Mouse (Mus musculus): ENCODE results near the gene Slc35e1. TPM values are rescaled to one million over a fixed set of nuclear protein-coding genes. Genes with fewer than 3 reads are reported as not detected.

The Slc35e1 gene
- 16.4 and 21.2 TPM in 2 replicates for polyA plus RNA-seq (2016; fragmentation: Nextera tagmentation; extraction: Ambion mirVana)

GRCm38 (mm10) chr8:72491680-72492621 is at the start of gene Slc35e1:
Slc35e1 (minus strand) TSS chr8:72492614.
- WGBS, result under 1% methylated on average over 79 of the region's 98 CpGs
- peaks cover 49% of the 10 kb centered on the region for H3K36me3 ChIP-seq (replicated peaks)
- no peaks in the 10 kb centered on the region for H3K27me3 ChIP-seq
- peak within 1 kb of the TSS; percentile 68 for H3K27ac ChIP-seq
- H3K4me2 ChIP-seq, result peak within 1 kb of the TSS; percentile 89
- H3K4me1 ChIP-seq, result peaks cover 32% of the 10 kb centered on the region
- ATAC-seq (ENCODE audit: low FRiP score), result peak; percentile 67
- H3K9me3 ChIP-seq, result no peaks in the 10 kb centered on the region
- H3K9ac ChIP-seq, result peak within 1 kb of the TSS; percentile 85
- peak within 1 kb of the TSS; percentile 92 for H3K4me3 ChIP-seq (replicated peaks)

- H3K27me3 ChIP-seq, result no peaks in the 10 kb centered on the region
- H3K4me1 ChIP-seq, result no peaks in the 10 kb centered on the region
- H3K4me2 ChIP-seq, result no peak overlapping the region
- no peak overlapping the region for H3K4me3 ChIP-seq (replicated peaks)
- no peak for ATAC-seq (ENCODE audit: low FRiP score)
- peaks cover 9% of the 10 kb centered on the region for H3K36me3 ChIP-seq (replicated peaks)
- no peak overlapping the region for H3K27ac ChIP-seq
- no peaks in the 10 kb centered on the region for H3K9me3 ChIP-seq
- no peak overlapping the region for H3K9ac ChIP-seq
Observed at GRCm38 (mm10) chr8:72539234-72539633, 46.8 kb upstream of the Slc35e1 start.

GRCm38 (mm10) chr8:72534888-72535287 is 42.5 kb upstream of the Slc35e1 start:
- H3K9ac ChIP-seq, result no peak overlapping the region
- H3K27ac ChIP-seq, result no peak overlapping the region
- H3K27me3 ChIP-seq, result no peaks in the 10 kb centered on the region
- ATAC-seq (ENCODE audit: low FRiP score), result no peak
- H3K4me3 ChIP-seq (replicated peaks), result no peak overlapping the region
- WGBS, result 93% methylated on average over 3 of the region's 3 CpGs
- H3K36me3 ChIP-seq (replicated peaks), result no peaks in the 10 kb centered on the region; the same call in 1 of the 2 replicates
- no peaks in the 10 kb centered on the region for H3K9me3 ChIP-seq
- H3K4me2 ChIP-seq, result no peak overlapping the region
- H3K4me1 ChIP-seq, result no peaks in the 10 kb centered on the region

GRCm38 (mm10) chr8:72532103-72532502 is 39.7 kb upstream of the Slc35e1 start:
- Histone ChIP-seq H3K36me3 (replicated peaks) (no peaks in the 10 kb centered on the region; the same call in none of the 2 replicates), H3K4me1 (no peaks in the 10 kb centered on the region), H3K4me3 (replicated peaks) (no peak overlapping the region), H3K27ac (no peak overlapping the region), H3K9ac (no peak overlapping the region), H3K4me2 (no peak overlapping the region), H3K9me3 (no peaks in the 10 kb centered on the region), H3K27me3 (no peaks in the 10 kb centered on the region)
- WGBS, result 93% methylated on average over 1 of the region's 1 CpGs
- ATAC-seq (ENCODE audit: low FRiP score), result no peak

GRCm38 (mm10) chr8:72521888-72522287 is 29.5 kb upstream of the Slc35e1 start:
- H3K9me3 ChIP-seq, result no peaks in the 10 kb centered on the region
- peaks cover 5% of the 10 kb centered on the region; the same call in 1 of the 2 replicates for H3K36me3 ChIP-seq (replicated peaks)
- H3K27ac ChIP-seq, result no peak overlapping the region
- H3K9ac ChIP-seq, result no peak overlapping the region
- H3K4me2 ChIP-seq, result no peak overlapping the region
- H3K27me3 ChIP-seq, result no peaks in the 10 kb centered on the region
- ATAC-seq (ENCODE audit: low FRiP score), result no peak
- H3K4me1 ChIP-seq, result peaks cover 5% of the 10 kb centered on the region
- no peak overlapping the region for H3K4me3 ChIP-seq (replicated peaks)

GRCm38 (mm10) chr8:72517421-72517988 is 25.1 kb upstream of the Slc35e1 start:
- 71% methylated on average over 7 of the region's 7 CpGs for WGBS
- no peak overlapping the region for H3K4me2 ChIP-seq
- H3K27ac ChIP-seq, result no peak overlapping the region
- peaks cover 5% of the 10 kb centered on the region for H3K4me1 ChIP-seq
- H3K36me3 ChIP-seq (replicated peaks), result no peaks in the 10 kb centered on the region
- no peaks in the 10 kb centered on the region for H3K9me3 ChIP-seq
- H3K9ac ChIP-seq, result no peak overlapping the region
- ATAC-seq (ENCODE audit: low FRiP score), result no peak
- no peaks in the 10 kb centered on the region for H3K27me3 ChIP-seq
- no peak overlapping the region for H3K4me3 ChIP-seq (replicated peaks)

- H3K9me3 ChIP-seq, result no peaks in the 10 kb centered on the region
- H3K27ac ChIP-seq, result no peak overlapping the region
- H3K9ac ChIP-seq, result no peak overlapping the region
- no peaks in the 10 kb centered on the region for H3K36me3 ChIP-seq (replicated peaks)
- no peak overlapping the region for H3K4me3 ChIP-seq (replicated peaks)
- H3K4me1 ChIP-seq, result peaks cover 2% of the 10 kb centered on the region
- 86% methylated on average over 1 of the region's 1 CpGs for WGBS
- no peaks in the 10 kb centered on the region for H3K27me3 ChIP-seq
- H3K4me2 ChIP-seq, result no peak overlapping the region
- ATAC-seq (ENCODE audit: low FRiP score), result no peak
Observed at GRCm38 (mm10) chr8:72513158-72513557, 20.7 kb upstream of the Slc35e1 start.

GRCm38 (mm10) chr8:72512648-72513047 is 20.2 kb upstream of the Slc35e1 start:
- Histone ChIP-seq H3K4me3 (replicated peaks) (no peak overlapping the region), H3K9me3 (no peaks in the 10 kb centered on the region), H3K27ac (no peak overlapping the region), H3K4me1 (no peaks in the 10 kb centered on the region), H3K36me3 (replicated peaks) (no peaks in the 10 kb centered on the region), H3K9ac (no peak overlapping the region), H3K27me3 (no peaks in the 10 kb centered on the region), H3K4me2 (no peak overlapping the region)
- 94% methylated on average over 1 of the region's 1 CpGs for whole genome bisulfite sequencing
- ATAC-seq (ENCODE audit: low FRiP score), result no peak

GRCm38 (mm10) chr8:72507505-72507904 is 15.1 kb upstream of the Slc35e1 start:
- Histone ChIP-seq H3K9me3 (no peaks in the 10 kb centered on the region), H3K4me1 (no peaks in the 10 kb centered on the region), H3K27ac (no peak overlapping the region), H3K4me2 (no peak overlapping the region), H3K4me3 (replicated peaks) (no peak overlapping the region), H3K27me3 (no peaks in the 10 kb centered on the region), H3K36me3 (replicated peaks) (no peaks in the 10 kb centered on the region), H3K9ac (no peak overlapping the region)
- 86% methylated on average over 1 of the region's 1 CpGs for WGBS
- no peak for ATAC-seq (ENCODE audit: low FRiP score)

- H3K4me2 ChIP-seq, result no peak overlapping the region
- H3K9ac ChIP-seq, result no peak overlapping the region
- ATAC-seq (ENCODE audit: low FRiP score), result no peak
- H3K4me3 ChIP-seq (replicated peaks), result no peak overlapping the region
- no peaks in the 10 kb centered on the region for H3K36me3 ChIP-seq (replicated peaks)
- no peaks in the 10 kb centered on the region for H3K4me1 ChIP-seq
- H3K27ac ChIP-seq, result no peak overlapping the region
- no peaks in the 10 kb centered on the region for H3K9me3 ChIP-seq
- H3K27me3 ChIP-seq, result no peaks in the 10 kb centered on the region
Observed at GRCm38 (mm10) chr8:72504637-72505314, 12.4 kb upstream of the Slc35e1 start.

GRCm38 (mm10) chr8:72504137-72504536 is 11.7 kb upstream of the Slc35e1 start:
- Histone ChIP-seq H3K27me3 (no peaks in the 10 kb centered on the region), H3K4me2 (no peak overlapping the region), H3K36me3 (replicated peaks) (peaks cover 2% of the 10 kb centered on the region; the same call in 1 of the 2 replicates), H3K9me3 (no peaks in the 10 kb centered on the region), H3K4me1 (no peaks in the 10 kb centered on the region), H3K4me3 (replicated peaks) (no peak overlapping the region), H3K27ac (no peak overlapping the region), H3K9ac (no peak overlapping the region)
- no peak for ATAC-seq (ENCODE audit: low FRiP score)

GRCm38 (mm10) chr8:72500521-72500931 is 8.1 kb upstream of the Slc35e1 start:
- H3K4me3 ChIP-seq (replicated peaks), result no peak overlapping the region
- no peaks in the 10 kb centered on the region for H3K27me3 ChIP-seq
- no peaks in the 10 kb centered on the region for H3K9me3 ChIP-seq
- ATAC-seq (ENCODE audit: low FRiP score), result no peak
- 93% methylated on average over 1 of the region's 1 CpGs for WGBS
- H3K9ac ChIP-seq, result no peak overlapping the region
- no peak overlapping the region for H3K4me2 ChIP-seq
- no peak overlapping the region for H3K27ac ChIP-seq
- H3K36me3 ChIP-seq (replicated peaks), result peaks cover 21% of the 10 kb centered on the region
- H3K4me1 ChIP-seq, result no peaks in the 10 kb centered on the region
